Mouse (Mus musculus): ENCODE data around the gene Espl1. TPM values are rescaled to one million over a fixed set of nuclear protein-coding genes. Genes with fewer than 3 reads are reported as not detected.

The Espl1 gene
- polyA plus RNA-seq, 1 experiment from 2014 or later: 4.7 TPM

DNA sequence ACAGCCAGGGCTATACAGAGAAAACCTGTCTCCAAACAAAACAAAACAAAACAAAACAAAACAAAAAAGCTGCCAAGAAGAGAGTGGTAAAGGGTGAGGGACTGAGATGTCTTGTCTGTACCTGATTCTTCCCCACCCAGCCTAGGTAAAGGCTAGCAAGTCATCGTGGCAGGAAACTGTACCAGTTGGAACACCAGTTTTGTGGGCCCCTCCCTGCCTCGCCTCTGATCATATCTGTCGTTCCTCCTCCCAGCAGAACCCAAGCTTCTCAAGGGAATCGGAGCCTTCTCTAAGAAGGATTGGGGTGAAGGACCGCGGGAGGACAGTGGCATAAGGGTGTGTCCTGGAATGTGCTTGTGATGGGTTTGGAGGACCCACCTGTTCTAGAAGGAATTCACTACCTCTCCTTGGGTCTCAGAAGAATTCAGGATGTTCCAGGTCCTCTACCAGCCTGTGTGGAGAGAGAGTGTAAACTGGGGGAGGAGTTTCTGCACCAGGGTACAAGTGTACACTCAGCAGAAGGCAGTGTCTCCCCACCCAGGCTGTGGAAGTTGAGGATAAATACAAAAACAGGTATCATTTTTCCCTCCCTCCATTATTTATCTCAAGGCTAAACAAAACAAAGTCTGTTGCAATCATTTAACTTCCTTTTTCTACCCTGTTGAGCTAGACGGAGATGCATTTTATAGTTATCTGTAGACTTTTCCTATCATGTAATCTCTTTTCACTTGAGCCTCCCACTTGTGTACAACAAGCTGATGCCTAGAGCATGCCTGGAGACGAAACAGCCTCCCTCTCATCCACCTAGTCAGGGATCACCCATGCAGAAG, 13.4 kb upstream of the Espl1 start:
- WGBS: 88% methylated on average over 8 of the region's 8 CpGs
- Histone ChIP-seq H3K9ac (ENCODE audit: low read depth, low read length) (no peak overlapping the region), H3K9me3 (replicated peaks; ENCODE audit: control insufficient read depth, low read length, poor library complexity, severe bottlenecking) (no peaks in the 10 kb centered on the region), H3K4me2 (ENCODE audit: low read length) (no peak overlapping the region), H3K27me3 (ENCODE audit: control insufficient read depth, insufficient read depth, low read depth, low read length) (no peaks in the 10 kb centered on the region), H3K4me1 (ENCODE audit: control insufficient read depth, insufficient read depth, low read length) (peaks cover 17% of the 10 kb centered on the region), H3K27ac (ENCODE audit: low read length) (no peak overlapping the region), H3K36me3 (ENCODE audit: control insufficient read depth, insufficient read depth, low read length) (peaks cover 7% of the 10 kb centered on the region; the same call in 1 of the 2 replicates), H3K4me3 (ENCODE audit: low read depth, low read length) (no peak overlapping the region)
- ATAC-seq: no peak

DNA sequence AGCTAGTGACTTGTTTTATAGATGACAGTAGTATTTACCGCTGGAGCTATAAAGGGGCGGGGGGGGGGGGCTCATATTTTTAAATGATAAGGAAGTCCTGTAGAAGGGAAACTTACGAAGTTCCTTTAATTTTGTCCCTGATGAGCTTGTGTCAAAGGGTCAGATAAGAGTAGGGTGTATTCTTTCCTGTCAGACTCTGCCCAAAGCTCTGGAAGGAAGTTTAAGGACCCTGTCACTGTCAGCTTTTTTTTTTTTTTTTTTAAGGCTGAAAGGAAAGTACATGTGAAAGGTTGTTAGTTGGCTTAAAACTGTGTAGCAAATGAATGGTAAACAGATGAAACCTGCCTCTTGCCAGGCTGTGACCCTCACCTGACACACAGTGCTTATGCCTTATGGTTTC, 12.4 kb upstream of the Espl1 start:
- Histone ChIP-seq H3K4me2 (ENCODE audit: low read length) (no peak overlapping the region), H3K4me1 (ENCODE audit: control insufficient read depth, insufficient read depth, low read length) (peaks cover 15% of the 10 kb centered on the region), H3K9me3 (replicated peaks; ENCODE audit: control insufficient read depth, low read length, poor library complexity, severe bottlenecking) (no peaks in the 10 kb centered on the region), H3K27ac (ENCODE audit: low read length) (no peak overlapping the region), H3K9ac (ENCODE audit: low read depth, low read length) (no peak overlapping the region), H3K36me3 (ENCODE audit: control insufficient read depth, insufficient read depth, low read length) (peaks cover 7% of the 10 kb centered on the region; the same call in 1 of the 2 replicates), H3K27me3 (ENCODE audit: control insufficient read depth, insufficient read depth, low read depth, low read length) (no peaks in the 10 kb centered on the region), H3K4me3 (ENCODE audit: low read depth, low read length) (no peak overlapping the region)
- ATAC-seq: no peak
- WGBS: 90% methylated on average over 3 of the region's 3 CpGs

GRCm38 (mm10) chr15:102287395-102287794, 8.7 kb upstream of the Espl1 start:
- Histone ChIP-seq H3K9ac (ENCODE audit: low read depth, low read length) (no peak overlapping the region), H3K27ac (ENCODE audit: low read length) (no peak overlapping the region), H3K4me3 (ENCODE audit: low read depth, low read length) (no peak overlapping the region), H3K27me3 (ENCODE audit: control insufficient read depth, insufficient read depth, low read depth, low read length) (no peaks in the 10 kb centered on the region), H3K9me3 (replicated peaks; ENCODE audit: control insufficient read depth, low read length, poor library complexity, severe bottlenecking) (no peaks in the 10 kb centered on the region), H3K36me3 (ENCODE audit: control insufficient read depth, insufficient read depth, low read length) (peaks cover 5% of the 10 kb centered on the region; the same call in 1 of the 2 replicates), H3K4me2 (ENCODE audit: low read length) (no peak overlapping the region), H3K4me1 (ENCODE audit: control insufficient read depth, insufficient read depth, low read length) (no peaks in the 10 kb centered on the region)
- no peak for ATAC-seq

DNA sequence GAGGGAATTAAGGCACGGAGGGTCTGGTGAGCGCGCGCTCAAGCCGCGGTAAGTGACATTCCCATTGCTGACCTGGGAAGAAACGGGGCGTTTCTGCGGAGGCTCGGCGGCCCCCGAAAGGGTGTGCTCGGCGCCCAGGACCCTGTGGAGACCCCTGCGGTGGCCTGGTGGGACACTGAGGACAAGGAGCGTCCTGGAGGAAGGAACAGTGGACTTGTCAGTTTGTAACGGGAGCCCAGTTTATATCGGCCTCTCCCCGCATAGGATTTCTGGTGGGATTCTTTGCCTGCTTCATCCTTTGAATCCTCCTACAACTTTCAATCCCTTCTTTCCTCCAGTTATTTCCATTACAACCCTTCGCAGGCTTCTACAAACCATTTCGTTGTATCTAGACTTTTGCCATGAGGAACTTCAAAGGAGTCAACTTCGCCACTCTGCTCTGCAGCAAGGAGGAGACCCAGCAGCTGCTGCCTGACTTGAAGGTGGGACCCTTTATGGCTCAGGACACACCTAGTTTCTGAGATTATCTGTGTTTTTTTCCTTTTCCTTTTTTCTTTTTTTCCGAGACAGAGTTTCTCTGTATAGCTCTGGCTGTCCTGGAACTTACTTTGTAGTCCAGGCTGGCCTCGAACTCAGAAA, 421 bp downstream of the Espl1 start:
- peaks cover 7% of the 10 kb centered on the region for H3K4me1 ChIP-seq (ENCODE audit: control insufficient read depth, insufficient read depth, low read length)
- H3K9me3 ChIP-seq (replicated peaks; ENCODE audit: control insufficient read depth, low read length, poor library complexity, severe bottlenecking): no peaks in the 10 kb centered on the region
- peak overlapping the region; percentile 42 for H3K4me3 ChIP-seq (ENCODE audit: low read depth, low read length)
- 0 out of 2 replicates have a peak overlapping the region, but pooled peaks have one; percentile 1 for H3K9ac ChIP-seq (ENCODE audit: low read depth, low read length)
- H3K4me2 ChIP-seq (ENCODE audit: low read length): peak overlapping the region; percentile 77
- no peaks in the 10 kb centered on the region for H3K27me3 ChIP-seq (ENCODE audit: control insufficient read depth, insufficient read depth, low read depth, low read length)
- H3K36me3 ChIP-seq (ENCODE audit: control insufficient read depth, insufficient read depth, low read length): no peaks in the 10 kb centered on the region
- H3K27ac ChIP-seq (ENCODE audit: low read length): no peak overlapping the region
- 5% methylated on average over 24 of the region's 24 CpGs for WGBS
- ATAC-seq: peak; percentile 53

DNA sequence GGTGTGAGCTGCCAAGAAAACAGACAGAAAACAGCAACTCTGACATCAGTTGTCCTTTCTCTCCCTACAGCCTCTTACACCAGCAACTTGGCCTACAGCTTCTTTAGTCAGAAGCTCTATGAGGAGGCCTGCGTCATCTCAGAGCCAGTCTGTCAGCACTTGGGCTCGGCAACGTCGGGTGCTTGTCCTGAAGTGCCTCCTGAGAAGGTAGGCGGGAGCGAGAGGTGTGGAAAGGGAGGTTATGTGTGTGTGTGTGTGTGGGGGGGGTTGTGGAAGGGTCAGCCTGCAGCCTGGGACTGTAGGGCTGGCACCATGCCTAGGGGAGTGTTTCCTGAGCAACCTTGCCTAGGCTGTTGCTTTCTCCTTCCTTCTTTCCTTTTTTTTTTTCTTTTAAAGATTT, 6.5 kb downstream of the Espl1 start:
- H3K36me3 ChIP-seq (ENCODE audit: control insufficient read depth, insufficient read depth, low read length): peaks cover 3% of the 10 kb centered on the region; the same call in 1 of the 2 replicates
- no peak overlapping the region for H3K9ac ChIP-seq (ENCODE audit: low read depth, low read length)
- no peak overlapping the region for H3K4me3 ChIP-seq (ENCODE audit: low read depth, low read length)
- WGBS: 94% methylated on average over 6 of the region's 6 CpGs
- H3K4me1 ChIP-seq (ENCODE audit: control insufficient read depth, insufficient read depth, low read length): no peaks in the 10 kb centered on the region
- no peaks in the 10 kb centered on the region for H3K9me3 ChIP-seq (replicated peaks; ENCODE audit: control insufficient read depth, low read length, poor library complexity, severe bottlenecking)
- H3K27ac ChIP-seq (ENCODE audit: low read length): no peak overlapping the region
- ATAC-seq: no peak
- H3K27me3 ChIP-seq (ENCODE audit: control insufficient read depth, insufficient read depth, low read depth, low read length): no peaks in the 10 kb centered on the region
- H3K4me2 ChIP-seq (ENCODE audit: low read length): no peak overlapping the region

GRCm38 (mm10) chr15:102308717-102309116, 12.7 kb downstream of the Espl1 start:
- no peak overlapping the region for H3K9ac ChIP-seq (ENCODE audit: low read depth, low read length)
- no peak for ATAC-seq
- H3K4me1 ChIP-seq (ENCODE audit: control insufficient read depth, insufficient read depth, low read length): no peaks in the 10 kb centered on the region
- no peaks in the 10 kb centered on the region for H3K27me3 ChIP-seq (ENCODE audit: control insufficient read depth, insufficient read depth, low read depth, low read length)
- H3K27ac ChIP-seq (ENCODE audit: low read length): no peak overlapping the region
- H3K36me3 ChIP-seq (ENCODE audit: control insufficient read depth, insufficient read depth, low read length): peaks cover 3% of the 10 kb centered on the region; the same call in 1 of the 2 replicates
- WGBS: 88% methylated on average over 9 of the region's 9 CpGs
- H3K9me3 ChIP-seq (replicated peaks; ENCODE audit: control insufficient read depth, low read length, poor library complexity, severe bottlenecking): no peaks in the 10 kb centered on the region
- no peak overlapping the region for H3K4me3 ChIP-seq (ENCODE audit: low read depth, low read length)
- no peak overlapping the region for H3K4me2 ChIP-seq (ENCODE audit: low read length)

GRCm38 (mm10) chr15:102310074-102310845, 14.2 kb downstream of the Espl1 start:
- Histone ChIP-seq H3K4me2 (ENCODE audit: low read length) (no peak overlapping the region), H3K4me3 (ENCODE audit: low read depth, low read length) (no peak overlapping the region), H3K27me3 (ENCODE audit: control insufficient read depth, insufficient read depth, low read depth, low read length) (no peaks in the 10 kb centered on the region), H3K36me3 (ENCODE audit: control insufficient read depth, insufficient read depth, low read length) (peaks cover 3% of the 10 kb centered on the region; the same call in 1 of the 2 replicates), H3K9ac (ENCODE audit: low read depth, low read length) (no peak overlapping the region), H3K27ac (ENCODE audit: low read length) (no peak overlapping the region), H3K4me1 (ENCODE audit: control insufficient read depth, insufficient read depth, low read length) (no peaks in the 10 kb centered on the region), H3K9me3 (replicated peaks; ENCODE audit: control insufficient read depth, low read length, poor library complexity, severe bottlenecking) (no peaks in the 10 kb centered on the region)
- WGBS: 90% methylated on average over 10 of the region's 10 CpGs
- no peak for ATAC-seq

- Histone ChIP-seq H3K27me3 (ENCODE audit: control insufficient read depth, insufficient read depth, low read depth, low read length) (no peaks in the 10 kb centered on the region), H3K9me3 (replicated peaks; ENCODE audit: control insufficient read depth, low read length, poor library complexity, severe bottlenecking) (no peaks in the 10 kb centered on the region), H3K36me3 (ENCODE audit: control insufficient read depth, insufficient read depth, low read length) (no peaks in the 10 kb centered on the region), H3K4me3 (ENCODE audit: low read depth, low read length) (no peak overlapping the region), H3K4me1 (ENCODE audit: control insufficient read depth, insufficient read depth, low read length) (no peaks in the 10 kb centered on the region), H3K4me2 (ENCODE audit: low read length) (no peak overlapping the region), H3K27ac (ENCODE audit: low read length) (no peak overlapping the region), H3K9ac (ENCODE audit: low read depth, low read length) (no peak overlapping the region)
- ATAC-seq: no peak
These were observed 15.4 kb downstream of the Espl1 start for GRCm38 (mm10) chr15:102311489-102311888.
